Mouse (Mus musculus): Measurements from ENCODE around the gene Rbx1.

DNA sequence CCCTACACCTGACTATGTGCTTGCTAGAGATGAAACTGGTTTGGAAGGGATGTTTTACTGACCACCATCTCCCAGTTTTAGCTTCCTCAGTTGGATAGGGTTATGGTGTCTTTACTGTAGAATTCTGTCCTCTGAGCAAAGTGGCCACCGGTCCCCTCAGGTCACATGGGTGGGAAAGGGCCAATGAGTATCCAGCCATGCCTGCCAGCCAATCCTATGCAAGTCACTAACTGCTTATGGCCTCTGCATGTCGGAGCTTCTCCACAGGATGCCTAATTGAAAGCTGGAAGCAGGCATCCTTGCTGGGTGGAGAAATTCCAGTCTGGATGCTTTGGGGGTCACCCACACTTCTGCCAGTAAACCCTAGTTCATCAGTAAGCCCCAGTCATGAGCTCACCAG is 10.5 kb downstream of the Rbx1 start:
- no peak for TF ChIP-seq CTCF (IDR thresholded peaks at IDR 0.05; ENCODE audit: extremely low read depth, insufficient read length, insufficient replicate concordance, low read depth, low read length)
- no peak for TF ChIP-seq POLR2A (IDR thresholded peaks at IDR 0.05; ENCODE audit: low read depth, low read length)
